Mouse (Mus musculus) inflammation-experienced regulatory T-cells, adult 16 weeks (primary cell): ENCODE measurements around the gene Slc26a3. TPM values are rescaled to one million over a fixed set of nuclear protein-coding genes. Genes with fewer than 3 reads are reported as not detected.

Experiments
- polyA plus RNA-seq: library from polyadenylated mRNA; unstranded; fragments of 100-300 nt; shearing (Covaris generic); gene quantifications from one replicate; pipeline ENCODE4 v1.2.1, GENCODE M21; 2017

The Slc26a3 gene
- polyA plus RNA-seq, result not detected

DNA sequence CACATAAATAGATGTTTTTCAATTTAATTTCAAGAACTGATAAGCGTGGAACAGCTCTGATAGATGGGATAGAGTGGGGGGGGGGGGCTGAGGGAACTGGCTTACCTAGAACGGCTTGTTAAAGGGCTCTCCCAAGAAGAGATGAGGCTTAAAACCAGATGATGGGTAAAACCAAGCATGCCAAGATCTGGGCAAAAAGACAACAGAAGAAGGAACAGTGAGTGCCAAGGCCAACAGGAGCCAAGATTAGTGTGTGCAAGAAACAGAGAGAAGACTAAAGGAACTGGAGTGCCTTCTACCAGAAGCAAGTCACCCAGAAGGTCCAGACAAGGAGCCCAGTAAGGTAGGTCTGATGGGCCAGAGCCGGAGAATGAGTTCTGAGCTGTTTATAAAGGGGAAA lies at the start of gene Slc26a3:
Gene Slc26a3 (plus strand): TSS at position 301 of the 400 bp plus-strand sequence.

DNA sequence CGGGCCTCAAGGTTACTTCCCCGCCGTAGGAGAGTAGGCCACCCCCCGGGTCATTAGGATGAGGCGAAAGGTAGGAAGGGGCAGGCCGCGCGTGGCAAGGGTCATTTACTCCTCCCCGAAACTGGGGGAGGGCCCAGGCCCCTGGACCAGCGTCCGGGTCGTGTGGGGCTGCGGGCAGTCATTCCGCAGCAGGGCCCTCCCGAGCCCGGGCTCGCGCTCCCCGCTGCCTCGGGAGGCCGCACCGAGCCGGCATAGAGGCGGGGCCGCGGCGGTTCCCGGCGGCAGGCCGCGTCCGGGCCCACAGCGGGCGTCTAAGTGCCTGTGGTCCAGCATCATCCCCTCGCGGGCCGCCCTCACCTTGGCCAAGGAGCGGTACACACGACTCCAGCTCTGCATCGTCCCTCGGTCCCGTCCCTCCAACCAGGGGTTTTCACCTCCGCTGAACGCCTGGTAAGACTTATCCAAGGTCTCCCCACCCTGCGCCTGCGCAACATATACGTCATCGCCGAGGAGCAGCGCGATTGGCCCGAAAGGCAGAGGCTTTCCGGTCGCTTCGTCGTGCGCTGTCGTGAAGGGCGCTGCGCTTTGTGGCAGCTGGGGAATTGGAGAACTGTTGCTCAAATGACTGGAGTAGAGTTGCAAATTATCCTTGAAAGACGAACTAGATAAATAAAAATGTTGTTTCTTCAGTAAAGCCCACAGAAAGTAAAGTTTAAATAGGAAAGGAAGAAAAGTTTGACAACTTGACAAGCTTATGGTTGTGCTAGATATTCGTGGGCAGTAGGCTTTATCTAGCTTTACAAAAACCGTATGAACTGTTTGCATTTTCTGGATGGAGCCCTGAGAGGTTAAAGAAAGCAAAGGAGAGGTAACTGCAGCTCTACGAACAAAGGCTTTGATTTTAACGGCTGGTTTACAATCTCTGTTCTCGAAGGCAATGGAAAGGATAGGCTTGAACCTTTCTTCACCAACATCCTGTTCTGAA lies 39.4 kb upstream of the Slc26a3 start, which contains the start of gene Dld:
Gene Dld (minus strand): TSS at position 510 of the 985 bp plus-strand sequence.

DNA sequence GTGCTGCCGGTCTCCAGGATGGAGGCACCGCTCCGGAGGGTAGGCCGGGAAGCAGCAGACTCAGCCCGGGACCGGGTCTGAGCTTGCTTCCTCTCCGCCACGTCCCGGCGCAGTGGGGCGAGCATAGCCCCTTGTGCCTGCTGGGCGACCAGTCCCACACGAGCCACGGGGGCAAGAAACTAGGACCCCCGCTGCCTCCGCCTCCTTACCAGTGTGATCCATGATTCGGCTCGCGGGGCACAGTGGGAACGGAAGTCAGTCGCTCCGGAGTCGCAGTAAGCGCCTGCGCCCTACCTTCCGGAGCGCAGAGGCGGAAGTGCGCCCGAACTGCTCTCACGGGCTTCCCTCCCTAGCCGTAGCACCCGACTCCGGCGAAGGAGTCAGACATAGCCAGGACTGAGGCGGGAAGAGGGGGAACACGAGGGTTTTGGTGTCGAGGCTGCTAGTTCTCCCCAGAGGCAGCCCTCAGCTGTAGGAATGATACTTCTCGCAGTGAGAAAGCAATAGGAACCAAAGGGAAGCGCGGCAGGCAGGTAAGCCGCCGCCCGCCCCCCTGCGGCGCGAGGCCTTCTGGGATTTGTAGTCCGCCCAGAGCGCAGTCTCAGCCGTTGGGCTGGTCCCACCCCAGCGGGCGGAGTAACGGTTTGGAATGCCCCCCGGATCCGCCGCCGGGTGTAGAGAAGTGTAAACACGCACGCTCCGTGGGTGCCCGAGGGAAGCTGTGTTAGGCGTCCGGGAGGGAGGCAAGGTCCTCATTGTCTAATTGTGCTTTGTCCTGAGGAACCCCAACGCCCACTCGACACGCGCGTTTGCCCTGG lies 108.9 kb downstream of the Slc26a3 start, which contains the start of gene Cbll1:
Gene Cbll1 (minus strand): TSS at position 303 of the 818 bp plus-strand sequence.

Other genes starting within 250 kb of the Slc26a3 start
- gene Gm6993, start 150.1 kb upstream of the Slc26a3 start, polyA plus RNA-seq, result not detected
- gene Lamb1, start 125.6 kb upstream of the Slc26a3 start, polyA plus RNA-seq, result 0.11 TPM
- gene Dld, start 39.4 kb upstream of the Slc26a3 start, polyA plus RNA-seq, result 107 TPM
- gene Cbll1, start 108.7 kb downstream of the Slc26a3 start, polyA plus RNA-seq, result 49.6 TPM
- not detected for gene Slc26a4, start 169.1 kb downstream of the Slc26a3 start, polyA plus RNA-seq
- gene Bcap29, start 243.8 kb downstream of the Slc26a3 start, polyA plus RNA-seq, result 77.0 TPM